Mouse (Mus musculus) kidney, postnatal 0 days (tissue): ENCODE measurements around the gene Smad5. TPM values are rescaled to one million over a fixed set of nuclear protein-coding genes. Genes with fewer than 3 reads are reported as not detected.

ENCODE experiments used
- ATAC-seq: fragments of 200-750 bp; cut with Nextera tagmentation; replicated peaks from 2 replicates; pipeline ENCODE4 v1.8.0; 2017; ENCODE audit warnings: low read depth, moderate number of reproducible peaks, moderate TSS enrichment, moderate library complexity; ENCODE audit not compliant: low FRiP score
- DNase-seq: peaks from one replicate; pipeline ENCODE4 v3.0.0-alpha.2; 2016; ENCODE audit warnings: low spot score
- H3K27ac ChIP-seq: fragments of 300-500 bp; sonication (generic); 2 replicates; pipeline ENCODE4 v1.5.1; 2014; ENCODE audit warnings: mild to moderate bottlenecking
- H3K27me3 ChIP-seq: fragments of 300-500 bp; sonication (generic); 2 replicates; pipeline ENCODE4 v1.6.1; 2014; ENCODE audit warnings: low read length, mixed read lengths; ENCODE audit not compliant: insufficient read depth
- H3K36me3 ChIP-seq: fragments of 300-500 bp; sonication (generic); 2 replicates; pipeline ENCODE4 v1.6.1; 2014; ENCODE audit warnings: low read length, mixed read lengths; ENCODE audit not compliant: insufficient read depth
- H3K4me1 ChIP-seq: fragments of 300-500 bp; sonication (generic); replicated peaks from 2 replicates; pipeline ENCODE4 v1.6.1; 2014; ENCODE audit warnings: antibody characterized with exemption, low read length, mixed read lengths; ENCODE audit not compliant: insufficient read depth
- H3K4me2 ChIP-seq: fragments of 300-500 bp; sonication (generic); 2 replicates; pipeline ENCODE4 v1.6.1; 2014; ENCODE audit warnings: mild to moderate bottlenecking, low read length, moderate library complexity, mixed read lengths
- H3K4me3 ChIP-seq: fragments of 300-500 bp; sonication (generic); replicated peaks from 2 replicates; pipeline ENCODE4 v1.5.1; 2014; ENCODE audit warnings: low read depth, low read length
- H3K9ac ChIP-seq: fragments of 300-500 bp; sonication (generic); 2 replicates; pipeline ENCODE4 v1.6.1; 2014; ENCODE audit warnings: low read depth, low read length
- H3K9me3 ChIP-seq: fragments of 300-500 bp; sonication (generic); replicated peaks from 2 replicates; pipeline ENCODE4 v1.6.1; 2016; ENCODE audit warnings: low read length, inconsistent platforms, mixed read lengths
- CTCF ChIP-seq: IDR thresholded peaks from 2 replicates; pipeline ENCODE4 v1.5.1; 2016; ENCODE audit warnings: antibody characterized with exemption, low read depth, mild to moderate bottlenecking, moderate library complexity
- WGBS: fragments of 180-500 bp; shearing (Covaris S2); extraction: QIAGEN DNeasy Blood & Tissue Kit; methylation state at CpG from one replicate; pipeline ENCODE4 v1.1.7; 2014; 5-methylcytosine and 5-hydroxymethylcytosine counted together
- polyA plus RNA-seq: library from polyadenylated mRNA; unstranded; fragments of >200 nt; fragmentation: Nextera tagmentation; extraction: Ambion mirVana; gene quantifications from 2 replicates; pipeline ENCODE4 v1.2.1, GENCODE M21; 2015

Gene Smad5
- polyA plus RNA-seq, 1 experiment from 2014 or later: 23.9 TPM

GRCm38 (mm10) chr13:56682326-56682725 is 20.5 kb upstream of the Smad5 start:
- ATAC-seq (no peak), DNase-seq (peak; percentile 64)
- Histone ChIP-seq H3K9ac (no peak overlapping the region), H3K4me2 (no peak overlapping the region), H3K27ac (no peak overlapping the region), H3K4me1 (0 out of 2 replicates have a peak, but pooled peaks cover 10% of the 10 kb centered on the region), H3K4me3 (no peak overlapping the region), H3K36me3 (no peaks in the 10 kb centered on the region), H3K27me3 (no peaks in the 10 kb centered on the region), H3K9me3 (no peaks in the 10 kb centered on the region)
- WGBS: 72% methylated on average over 17 of the region's 17 CpGs
- no peak for TF ChIP-seq CTCF

GRCm38 (mm10) chr13:56683306-56683705 is 19.5 kb upstream of the Smad5 start:
- Histone ChIP-seq H3K9me3 (no peaks in the 10 kb centered on the region), H3K36me3 (no peaks in the 10 kb centered on the region), H3K9ac (no peak overlapping the region), H3K4me1 (0 out of 2 replicates have a peak, but pooled peaks cover 5% of the 10 kb centered on the region), H3K27me3 (no peaks in the 10 kb centered on the region), H3K27ac (no peak overlapping the region), H3K4me2 (no peak overlapping the region), H3K4me3 (no peak overlapping the region)
- ATAC-seq (no peak), DNase-seq (no peak)
- 77% methylated on average over 7 of the region's 7 CpGs for WGBS
- no peak for TF ChIP-seq CTCF

GRCm38 (mm10) chr13:56692011-56692410 is 10.8 kb upstream of the Smad5 start:
- DNase-seq (no peak), ATAC-seq (no peak)

GRCm38 (mm10) chr13:56692644-56693043 is 10.2 kb upstream of the Smad5 start:
- H3K9me3 ChIP-seq: no peaks in the 10 kb centered on the region
- H3K4me2 ChIP-seq: no peak overlapping the region
- no peak for DNase-seq
- no peak for TF ChIP-seq CTCF
- H3K4me3 ChIP-seq: no peak overlapping the region
- no peak overlapping the region for H3K9ac ChIP-seq
- H3K27ac ChIP-seq: no peak overlapping the region
- no peaks in the 10 kb centered on the region for H3K36me3 ChIP-seq
- no peak for ATAC-seq
- 87% methylated on average over 6 of the region's 6 CpGs for WGBS
- H3K4me1 ChIP-seq: no peaks in the 10 kb centered on the region
- no peaks in the 10 kb centered on the region for H3K27me3 ChIP-seq

More at GRCm38 (mm10) chr13:56692011-56692410, 10.8 kb upstream of the Smad5 start:
- Histone ChIP-seq H3K4me2 (no peak overlapping the region), H3K27ac (no peak overlapping the region), H3K4me1 (no peaks in the 10 kb centered on the region), H3K36me3 (no peaks in the 10 kb centered on the region), H3K4me3 (no peak overlapping the region), H3K27me3 (no peaks in the 10 kb centered on the region), H3K9me3 (no peaks in the 10 kb centered on the region), H3K9ac (no peak overlapping the region)
- no peak for TF ChIP-seq CTCF
- WGBS: 27% methylated on average over 7 of the region's 7 CpGs

- 74% methylated on average over 5 of the region's 5 CpGs for WGBS
- no peak overlapping the region for H3K4me3 ChIP-seq
- ATAC-seq: no peak
- H3K27ac ChIP-seq: no peak overlapping the region
- H3K4me2 ChIP-seq: no peak overlapping the region
- peaks cover 4% of the 10 kb centered on the region; the same call in 1 of the 2 replicates for H3K4me1 ChIP-seq
- no peak for DNase-seq
- no peaks in the 10 kb centered on the region for H3K27me3 ChIP-seq
- no peak for TF ChIP-seq CTCF
- H3K9me3 ChIP-seq: no peaks in the 10 kb centered on the region
- no peak overlapping the region for H3K9ac ChIP-seq
- no peaks in the 10 kb centered on the region for H3K36me3 ChIP-seq
These were observed 7.1 kb upstream of the Smad5 start for GRCm38 (mm10) chr13:56695701-56696100.

GRCm38 (mm10) chr13:56696699-56697098 is 6.1 kb upstream of the Smad5 start:
- Histone ChIP-seq H3K9ac (no peak overlapping the region), H3K4me2 (no peak overlapping the region), H3K27me3 (no peaks in the 10 kb centered on the region), H3K27ac (no peak overlapping the region), H3K9me3 (no peaks in the 10 kb centered on the region), H3K36me3 (no peaks in the 10 kb centered on the region), H3K4me1 (peaks cover 4% of the 10 kb centered on the region; the same call in 1 of the 2 replicates), H3K4me3 (no peak overlapping the region)
- DNase-seq (no peak), ATAC-seq (no peak)
- TF ChIP-seq CTCF: no peak
- 75% methylated on average over 5 of the region's 5 CpGs for WGBS

- H3K9me3 ChIP-seq: no peaks in the 10 kb centered on the region
- no peak for DNase-seq
- H3K27ac ChIP-seq: no peak overlapping the region
- H3K36me3 ChIP-seq: no peaks in the 10 kb centered on the region
- 88% methylated on average over 2 of the region's 2 CpGs for WGBS
- H3K4me1 ChIP-seq: peaks cover 4% of the 10 kb centered on the region; the same call in 1 of the 2 replicates
- no peak overlapping the region for H3K9ac ChIP-seq
- H3K4me2 ChIP-seq: no peak overlapping the region
- no peak for ATAC-seq
- no peak for TF ChIP-seq CTCF
- no peaks in the 10 kb centered on the region for H3K27me3 ChIP-seq
- H3K4me3 ChIP-seq: no peak overlapping the region
These were observed 5.6 kb upstream of the Smad5 start for GRCm38 (mm10) chr13:56697171-56697570.
